Mouse (Mus musculus) urinary bladder, postnatal 4 days (tissue): ENCODE results near the gene Igsf10.
A peak's percentile ranks its signal among the peaks of the same experiment; 100 is the strongest.
"Not testable (repeated sequence)": the region's sequence is repeated elsewhere in the genome, so short reads cannot be mapped to it uniquely, and the experiment has no call there.

Experiments used
- DNase-seq, 2 experiments: peaks; one replicate each; pipeline ENCODE4 v3.0.0; 2021 to 2022; ENCODE audit warnings: low spot score in 2 of 2

The Igsf10 gene

DNA sequence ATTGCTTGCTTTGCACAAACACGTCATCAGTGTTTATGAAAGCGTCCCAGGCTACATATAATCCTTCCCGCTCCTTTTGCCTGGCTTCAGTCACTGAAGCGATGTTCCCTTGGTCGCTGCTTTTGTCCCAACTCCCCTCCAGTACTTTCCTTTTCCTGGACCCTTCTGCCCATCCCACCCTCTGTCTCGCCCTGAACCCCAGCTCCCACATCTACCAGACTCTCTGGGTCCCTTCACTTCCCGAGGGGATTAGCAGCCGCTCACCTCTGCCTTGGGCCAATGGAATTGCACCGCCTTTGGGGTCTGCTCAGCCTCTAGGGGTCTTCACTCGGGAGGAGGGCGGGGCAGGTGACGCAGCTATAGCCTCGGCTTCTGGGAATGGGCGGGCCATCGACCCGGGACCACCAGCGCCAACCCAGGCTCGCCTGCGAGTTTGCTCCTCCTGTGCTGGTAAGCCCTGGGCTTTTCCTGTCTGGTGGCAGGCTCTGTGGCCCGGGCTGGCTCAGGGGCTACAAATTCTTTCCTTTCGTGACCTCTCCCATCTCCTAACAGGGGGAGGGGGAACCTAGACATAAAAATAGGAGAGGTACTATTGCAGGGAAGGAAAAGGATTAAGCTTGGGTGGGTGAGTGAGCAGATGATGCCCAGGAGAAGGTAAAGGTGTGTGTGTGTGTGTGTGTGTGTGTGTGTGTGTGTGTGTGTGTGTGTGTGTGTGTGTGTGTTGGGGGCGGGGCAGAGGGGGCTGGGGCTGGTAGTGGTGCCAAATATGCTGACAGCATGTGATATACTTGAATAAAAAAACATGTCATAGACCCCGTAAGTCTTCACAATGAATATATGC is at the start of gene Igsf10:
TSS of gene Igsf10 (minus strand) at position 330 of the 841 bp plus-strand sequence.
- DNase-seq, result peak; percentile 62 to 66

DNA sequence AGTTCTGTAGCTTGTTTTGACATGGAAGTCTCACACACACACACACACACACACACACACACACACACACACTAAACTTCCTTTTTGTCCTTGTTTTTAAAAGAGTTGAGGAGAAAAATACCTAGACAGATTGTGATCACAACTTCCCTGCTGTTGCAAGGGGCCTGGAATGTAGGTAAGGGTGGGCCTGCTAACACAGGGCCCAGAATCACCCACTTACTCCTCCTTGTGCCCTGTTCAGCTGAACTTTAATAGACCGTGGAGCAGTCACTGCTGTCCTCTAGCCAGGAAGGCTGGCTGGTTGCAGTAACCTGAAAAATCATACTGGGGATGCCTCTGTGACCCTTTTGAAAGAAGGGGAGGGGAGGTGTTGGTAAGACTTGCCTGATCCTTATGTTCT is 41.4 kb upstream of the Igsf10 start:
- DNase-seq, result no peak

DNA sequence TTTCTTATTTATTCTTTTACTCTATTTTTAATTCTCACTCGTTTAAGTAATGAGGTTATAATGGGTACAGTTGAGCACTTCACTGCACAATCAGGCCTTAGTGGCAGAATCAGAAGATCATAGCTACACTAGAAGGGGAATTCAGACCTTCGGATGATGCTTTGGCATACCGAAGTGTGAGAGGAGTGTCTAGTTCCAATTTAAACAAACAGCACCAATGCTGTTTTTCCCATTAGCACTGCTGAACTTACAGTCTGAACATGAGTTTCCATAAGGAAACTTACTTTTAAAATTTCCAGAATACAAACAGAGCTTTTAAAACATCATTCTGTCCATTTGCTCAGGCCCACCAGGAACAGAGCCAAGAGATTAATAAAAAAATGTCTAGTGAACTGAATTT is 40.8 kb upstream of the Igsf10 start:
- no peak for DNase-seq

- DNase-seq, result no peak
Observed at GRCm38 (mm10) chr3:59384321-59384720, 40.1 kb upstream of the Igsf10 start.

DNA sequence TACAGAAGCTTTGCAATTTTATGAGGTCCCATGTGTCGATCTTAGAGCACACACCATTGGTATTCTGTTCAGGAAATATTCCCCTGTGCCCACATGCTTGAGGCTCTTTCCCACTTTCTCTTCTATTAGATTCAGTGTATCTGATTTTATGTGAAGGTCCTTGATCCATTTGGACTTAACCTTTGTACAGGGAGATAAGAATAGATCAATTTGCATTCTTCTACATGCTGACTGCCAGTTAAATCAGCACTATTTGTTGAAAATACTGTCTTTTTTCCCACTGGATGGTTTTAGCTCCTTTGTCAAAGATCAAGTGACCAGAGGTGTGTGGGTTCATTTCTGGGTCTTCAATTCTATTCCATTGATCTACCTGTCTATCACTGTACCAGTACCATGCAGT is 34.6 kb upstream of the Igsf10 start:
- not testable (repeated sequence) for DNase-seq

GRCm38 (mm10) chr3:59361895-59362294 is 17.7 kb upstream of the Igsf10 start:
- no peak for DNase-seq

DNA sequence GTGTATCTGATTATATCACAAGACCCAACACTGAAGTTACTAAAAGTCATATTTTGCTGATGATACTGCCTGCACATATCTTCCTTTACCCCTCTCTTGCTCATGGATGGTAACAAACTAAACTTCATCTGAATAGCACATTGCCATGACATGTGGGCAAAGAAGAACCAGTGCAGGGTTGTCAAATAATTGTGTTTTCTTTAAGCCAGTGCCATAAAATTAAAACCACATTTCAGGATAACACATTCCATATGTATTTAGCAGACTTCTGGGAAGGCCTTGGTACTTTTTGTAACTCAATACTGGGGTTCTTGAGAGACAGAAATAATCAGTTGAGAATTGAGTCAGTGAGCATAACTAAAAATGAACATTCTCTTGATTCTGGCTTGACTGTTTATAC is 15.9 kb upstream of the Igsf10 start:
- no peak for DNase-seq

DNA sequence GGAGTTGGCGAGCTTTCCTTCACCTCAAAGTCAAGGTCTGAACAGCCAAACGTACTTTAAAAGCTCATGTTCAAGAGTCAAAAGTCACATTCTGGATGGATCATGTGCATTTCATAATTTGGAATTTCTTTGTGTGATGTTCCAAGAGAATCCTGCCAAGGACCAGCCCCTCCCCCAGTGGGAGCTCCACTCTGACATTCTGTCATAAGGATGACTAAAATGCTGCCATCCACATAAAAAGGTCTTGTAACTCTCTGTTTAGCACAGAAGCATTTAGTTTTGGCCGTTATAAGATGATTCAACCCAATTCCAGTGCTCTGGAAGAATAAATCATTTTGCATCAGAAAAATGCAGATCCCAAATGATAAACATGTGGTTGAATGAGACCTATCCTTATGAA is 10.0 kb upstream of the Igsf10 start:
- DNase-seq, result no peak

GRCm38 (mm10) chr3:59351768-59352167 is 7.6 kb upstream of the Igsf10 start:
- DNase-seq, result no peak

DNA sequence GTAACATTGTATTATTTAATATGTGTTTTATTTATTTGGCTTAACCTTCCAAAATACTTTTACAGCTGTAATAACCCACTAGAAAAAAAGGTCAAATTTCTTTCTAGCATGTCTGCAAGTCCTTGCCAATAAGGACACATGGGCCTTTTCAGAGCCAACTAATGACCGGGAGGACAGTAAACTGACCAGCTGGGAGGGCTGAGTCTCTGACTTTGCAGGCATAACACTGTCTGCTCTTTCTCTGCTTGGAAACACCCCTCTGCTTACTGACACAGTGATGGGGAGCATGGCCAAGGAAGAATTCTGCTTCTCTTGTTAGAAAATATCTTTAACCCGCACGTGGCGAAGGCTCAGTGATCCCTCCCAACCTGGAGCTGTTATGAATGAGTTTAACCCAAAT is 1.2 kb downstream of the Igsf10 start:
- DNase-seq, result peak in 1 of 2 experiments; percentile 52

DNA sequence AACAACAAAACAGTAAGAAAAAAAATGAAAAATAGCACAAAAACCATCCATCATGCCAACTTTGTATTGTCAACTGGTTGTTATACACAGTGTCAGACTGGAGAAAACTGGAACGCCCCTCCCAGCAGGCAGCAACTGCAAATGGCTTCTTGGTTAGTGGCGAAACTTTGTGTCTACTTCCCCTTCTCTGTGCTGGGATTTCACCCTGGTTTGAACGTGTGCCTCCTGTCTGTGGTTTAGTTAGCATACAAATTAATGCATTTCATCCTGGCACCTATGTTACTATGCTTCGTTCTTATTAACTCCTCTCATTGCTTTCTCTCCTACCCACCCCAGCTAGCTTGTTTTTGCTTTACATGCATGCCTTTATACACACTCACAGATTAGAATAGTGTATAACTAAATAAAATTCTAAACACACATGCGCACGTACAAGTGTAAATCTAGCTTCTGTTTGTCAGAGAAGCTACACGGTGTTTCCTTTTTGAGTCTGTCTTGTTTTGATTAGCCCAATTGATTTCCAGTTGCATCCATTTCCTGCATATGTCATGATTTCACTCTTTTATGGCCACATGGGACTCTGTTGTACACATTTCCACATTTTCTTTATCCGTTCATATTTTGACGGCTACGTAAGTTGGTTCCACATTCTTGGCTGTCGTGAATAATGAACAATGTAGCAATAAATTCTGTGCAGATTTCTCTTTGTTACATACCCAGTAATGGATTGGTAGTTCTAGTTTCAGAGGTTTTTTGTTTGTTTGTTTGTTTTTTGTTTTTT is 2.4 kb downstream of the Igsf10 start:
- no peak for DNase-seq

DNA sequence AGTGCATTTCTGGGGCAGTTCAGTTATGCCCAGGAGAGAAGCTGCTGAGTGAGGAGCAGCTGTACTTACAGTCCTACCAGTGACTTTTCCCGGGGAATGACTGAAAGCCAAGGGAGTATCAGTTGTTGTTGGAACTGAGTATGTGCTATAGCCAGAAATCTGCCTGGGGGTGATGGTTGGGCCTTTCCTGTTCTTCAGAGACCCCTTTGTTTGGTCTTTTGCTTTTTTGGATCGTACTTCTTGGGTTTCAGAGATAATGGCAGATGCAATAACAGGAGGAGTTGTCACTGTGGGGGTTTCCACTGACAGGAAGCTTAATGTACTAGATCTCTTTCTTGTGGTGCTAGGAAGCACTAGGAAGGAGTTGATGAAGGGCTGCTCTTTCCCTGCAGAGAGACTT is 15.7 kb downstream of the Igsf10 start:
- DNase-seq, result no peak

GRCm38 (mm10) chr3:59321278-59321876 is 22.8 kb downstream of the Igsf10 start:
- DNase-seq, result no peak

DNA sequence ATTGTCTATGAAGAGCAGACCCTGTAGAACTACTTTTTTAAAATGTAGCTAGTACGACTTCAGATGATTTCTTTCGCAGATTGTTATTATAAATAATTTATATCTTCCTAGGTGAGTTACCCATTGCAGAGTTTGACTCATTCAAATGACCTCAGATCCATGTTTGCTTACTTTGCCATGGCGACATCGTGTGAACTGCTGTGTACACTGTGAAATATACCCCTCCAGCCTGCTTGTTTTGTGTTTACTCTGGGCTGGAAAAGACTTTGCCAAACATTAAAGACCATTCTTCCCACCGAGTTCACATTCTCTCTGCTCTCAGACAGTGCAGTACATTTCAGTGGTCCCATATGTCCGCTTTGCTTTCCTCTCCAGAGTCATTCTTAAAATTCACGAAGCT is 28.1 kb downstream of the Igsf10 start:
- no peak for DNase-seq

GRCm38 (mm10) chr3:59312610-59313009 is 31.6 kb downstream of the Igsf10 start:
- no peak for DNase-seq

DNA sequence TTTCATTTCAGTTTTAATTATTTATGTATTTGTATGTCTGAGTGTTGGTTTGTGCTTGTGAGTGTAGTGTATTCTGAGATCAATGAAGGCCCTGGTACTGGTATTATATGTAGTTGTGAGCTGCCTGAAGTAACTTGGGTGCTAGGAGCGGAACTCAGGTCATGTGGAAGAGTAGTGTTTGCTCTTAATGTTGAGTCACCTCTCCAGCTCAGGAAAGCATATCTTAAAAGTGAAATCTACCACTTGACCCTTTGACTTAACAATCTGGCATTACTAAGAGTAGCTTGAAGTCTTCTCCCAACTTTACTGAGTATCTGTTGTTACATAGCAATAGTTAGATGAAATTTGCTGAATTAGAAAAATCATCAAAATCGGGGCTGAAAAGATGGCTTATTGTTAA is 38.7 kb downstream of the Igsf10 start:
- no peak for DNase-seq

DNA sequence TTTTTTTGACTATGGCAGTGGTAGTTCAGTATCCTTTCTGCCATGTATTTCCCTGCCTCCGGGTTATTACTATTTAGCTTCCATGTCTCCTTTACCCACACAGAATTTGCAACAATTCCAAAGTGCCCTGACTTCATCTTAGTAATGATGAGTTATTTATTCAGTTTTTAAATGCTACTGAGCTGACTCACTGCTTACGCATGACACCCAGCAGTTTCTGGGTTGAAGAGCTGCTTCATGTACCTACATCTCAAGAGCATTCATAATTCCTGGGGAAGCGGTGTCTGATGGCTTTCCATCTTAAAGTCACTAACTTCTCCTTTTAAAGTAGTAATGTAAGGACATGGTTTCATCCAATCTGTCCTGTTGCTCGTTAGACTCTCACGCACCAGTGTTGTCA is 39.2 kb downstream of the Igsf10 start:
- no peak for DNase-seq

DNA sequence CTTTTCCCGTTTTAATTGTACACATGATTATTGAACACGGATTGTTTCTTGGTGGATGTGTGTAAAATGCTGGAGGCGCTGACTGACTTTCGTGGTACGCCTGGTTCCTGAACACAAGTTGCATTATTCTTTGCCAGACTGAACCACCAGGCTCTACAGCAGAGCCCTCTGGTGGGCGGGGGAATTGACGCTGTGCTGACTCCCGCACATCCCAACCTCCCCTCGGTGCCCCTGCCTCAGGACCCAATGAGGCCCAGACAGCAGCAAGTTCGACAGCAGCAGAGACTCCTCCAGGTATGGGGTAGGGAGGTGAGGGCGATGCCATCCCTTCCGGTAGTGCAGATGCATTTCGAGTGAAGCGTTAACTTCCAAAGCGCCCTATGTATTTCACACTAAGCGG is 46.5 kb downstream of the Igsf10 start:
- no peak for DNase-seq

- DNase-seq, result no peak
Observed at GRCm38 (mm10) chr3:59296563-59297130, 47.5 kb downstream of the Igsf10 start.

DNA sequence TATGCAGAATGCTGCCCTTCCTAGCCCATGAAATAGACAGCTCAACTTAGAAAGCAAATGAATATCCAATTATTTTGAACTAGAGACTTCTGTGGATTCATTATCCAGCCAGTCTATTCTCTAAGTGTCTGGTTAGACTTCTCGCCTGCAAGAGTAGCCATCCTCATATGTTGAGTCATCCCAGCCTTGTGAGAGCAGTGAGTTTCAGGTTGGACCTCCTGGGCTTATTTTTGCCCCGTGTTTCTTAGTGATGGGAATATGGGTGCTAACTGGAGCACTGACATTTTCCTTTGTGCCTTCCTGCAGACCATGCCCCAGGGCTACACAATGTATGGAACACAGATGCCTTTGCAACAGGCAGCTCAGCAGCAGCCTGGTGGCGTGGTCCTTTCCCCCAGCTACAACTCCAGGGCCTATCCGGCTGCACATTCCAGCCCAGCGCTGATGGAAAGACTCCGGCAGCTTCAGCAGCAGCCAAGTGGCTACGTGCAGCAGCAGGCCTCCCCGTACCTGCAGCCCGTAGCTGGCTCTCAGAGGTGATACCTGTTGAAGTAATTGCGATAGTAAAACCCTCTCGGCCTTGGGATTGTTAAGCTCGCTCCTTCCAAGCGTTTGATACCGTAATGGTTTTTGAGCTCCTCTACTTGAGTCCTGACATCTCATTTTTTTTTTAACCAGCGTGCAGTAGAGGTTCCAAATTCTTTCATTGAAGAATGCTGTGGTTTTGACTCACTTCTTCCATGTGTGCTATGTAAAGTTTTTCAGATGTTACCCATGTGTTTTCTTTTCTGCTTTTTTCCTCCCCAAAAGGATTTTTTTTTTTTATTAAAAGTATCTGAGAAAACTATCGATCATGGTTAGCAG is 48.3 kb downstream of the Igsf10 start:
- DNase-seq, result no peak

GRCm38 (mm10) chr3:59293437-59294199 is 50.6 kb downstream of the Igsf10 start:
- no peak for DNase-seq
